Mouse (Mus musculus): ENCODE measurements around the gene Vsir. TPM values are rescaled to one million over a fixed set of nuclear protein-coding genes. Genes with fewer than 3 reads are reported as not detected.

Vsir gene
- 3.5 and 5.5 TPM in 2 replicates for polyA plus RNA-seq (2015; fragmentation: Nextera tagmentation; extraction: Ambion mirVana)

- Histone ChIP-seq H3K4me2 (replicated peaks) (peak within 1 kb of the TSS; percentile 64), H3K4me3 (replicated peaks) (peak within 1 kb of the TSS; percentile 37), H3K36me3 (no peaks in the 10 kb centered on the region), H3K9me3 (replicated peaks) (no peaks in the 10 kb centered on the region), H3K4me1 (peaks cover 39% of the 10 kb centered on the region), H3K9ac (peak within 1 kb of the TSS; percentile 19; the same call in 1 of the 2 replicates), H3K27ac (replicated peaks) (no peak within 1 kb of the TSS), H3K27me3 (peaks cover 4% of the 10 kb centered on the region; the same call in 1 of the 2 replicates)
- WGBS, result 1% methylated on average over 37 of the region's 37 CpGs
- peak; percentile 27; the same call in 1 of the 2 replicates for ATAC-seq (ENCODE audit: insufficient number of reproducible peaks, low FRiP score, low TSS enrichment, low read depth)
These were observed at the start of gene Vsir for GRCm38 (mm10) chr10:60346701-60347405. Gene Vsir (plus strand): TSS chr10:60346851.

DNA sequence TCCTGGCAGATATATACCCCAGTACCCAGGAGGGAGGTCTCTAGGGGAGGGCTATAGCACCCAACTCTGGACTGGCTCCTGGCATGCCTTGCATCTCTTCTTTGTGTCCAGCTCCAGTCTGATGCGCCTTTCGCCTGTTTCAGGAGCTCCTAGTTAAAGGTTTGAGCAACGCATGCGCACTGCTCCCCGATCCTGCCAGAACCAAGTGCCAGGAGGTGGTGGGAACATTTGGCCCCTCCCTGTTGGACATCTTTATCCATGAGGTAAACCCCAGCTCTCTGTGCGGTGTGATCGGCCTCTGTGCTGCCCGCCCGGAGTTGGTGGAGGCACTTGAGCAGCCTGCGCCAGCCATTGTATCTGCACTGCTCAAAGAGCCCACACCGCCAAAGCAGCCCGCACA lies 47.0 kb upstream of the Vsir start:
- Histone ChIP-seq H3K36me3 (peaks cover 69% of the 10 kb centered on the region), H3K9ac (no peak overlapping the region), H3K4me2 (replicated peaks) (no peak overlapping the region), H3K27me3 (no peaks in the 10 kb centered on the region), H3K9me3 (replicated peaks) (no peaks in the 10 kb centered on the region), H3K27ac (replicated peaks) (no peak overlapping the region), H3K4me1 (no peaks in the 10 kb centered on the region; the same call in 1 of the 2 replicates), H3K4me3 (replicated peaks) (no peak overlapping the region)
- no peak for ATAC-seq (ENCODE audit: insufficient number of reproducible peaks, low FRiP score, low TSS enrichment, low read depth)
- WGBS, result 96% methylated on average over 12 of the region's 12 CpGs

DNA sequence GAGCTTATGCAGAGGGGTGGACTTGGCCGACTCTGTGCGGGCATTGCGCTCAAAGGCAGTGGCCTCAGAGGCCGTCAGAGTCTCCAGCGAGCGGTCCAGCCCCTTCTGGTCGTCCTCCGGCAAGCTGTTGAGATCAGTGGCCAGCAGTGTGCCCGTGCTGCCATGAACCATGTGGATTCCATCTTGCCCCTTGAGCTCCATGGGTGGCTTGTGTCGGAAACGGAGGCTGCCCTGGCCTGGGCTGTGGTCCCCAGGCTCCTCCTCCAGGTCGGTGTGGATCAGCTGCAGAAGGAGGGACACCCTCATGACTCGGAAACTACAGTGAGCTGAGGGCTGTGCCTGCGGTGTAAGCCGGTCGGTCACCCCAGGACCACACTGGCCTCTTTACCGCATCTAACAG lies 43.2 kb upstream of the Vsir start:
- no peak for ATAC-seq (ENCODE audit: insufficient number of reproducible peaks, low FRiP score, low TSS enrichment, low read depth)
- H3K27ac ChIP-seq (replicated peaks), result no peak overlapping the region; the same call in 1 of the 2 replicates
- 0 out of 2 replicates have a peak, but pooled peaks cover 4% of the 10 kb centered on the region for H3K4me1 ChIP-seq
- no peaks in the 10 kb centered on the region for H3K27me3 ChIP-seq
- H3K9ac ChIP-seq, result no peak overlapping the region
- 84% methylated on average over 17 of the region's 17 CpGs for WGBS
- H3K36me3 ChIP-seq, result peaks cover 40% of the 10 kb centered on the region
- no peaks in the 10 kb centered on the region for H3K9me3 ChIP-seq (replicated peaks)
- no peak overlapping the region for H3K4me2 ChIP-seq (replicated peaks)
- no peak overlapping the region for H3K4me3 ChIP-seq (replicated peaks)

DNA sequence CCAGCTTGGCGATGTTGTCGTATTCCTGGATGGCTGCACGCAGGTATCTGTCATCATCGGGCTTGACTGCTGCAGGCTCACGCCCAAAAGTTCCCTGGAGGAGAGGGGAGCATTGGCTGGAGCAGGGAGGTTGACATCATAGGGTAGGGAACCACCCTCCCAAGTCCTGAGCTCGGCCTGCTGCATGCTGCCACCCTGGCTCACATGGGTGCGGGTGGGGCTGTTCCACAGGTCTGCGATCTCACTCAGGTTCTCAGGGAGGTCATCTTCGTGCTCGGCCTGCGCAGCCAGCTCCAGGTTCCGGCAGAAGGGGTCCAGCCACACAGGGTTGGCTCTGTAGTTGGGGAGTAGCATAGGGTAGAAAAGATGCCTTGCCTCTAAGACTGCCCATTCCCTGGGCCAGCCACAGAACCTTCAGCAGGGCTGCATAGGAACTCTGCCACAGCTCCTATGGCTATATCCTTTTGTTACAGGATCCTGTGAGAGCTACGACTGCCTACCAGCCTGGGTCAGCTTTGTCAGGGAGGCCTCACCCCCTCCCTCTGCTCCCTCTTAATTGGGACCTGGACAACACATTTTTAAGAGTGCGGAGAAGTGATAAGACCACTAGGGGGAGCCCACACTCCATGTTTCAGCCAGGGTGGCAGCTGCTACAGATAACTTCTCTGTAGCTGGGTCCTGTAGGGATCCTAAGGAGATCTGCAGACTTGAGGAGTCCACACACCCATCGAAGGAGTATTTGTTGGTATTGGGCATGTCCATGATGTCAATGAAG lies 41.6 kb upstream of the Vsir start:
- Histone ChIP-seq H3K4me1 (0 out of 2 replicates have a peak, but pooled peaks cover 4% of the 10 kb centered on the region), H3K4me2 (replicated peaks) (no peak overlapping the region), H3K27me3 (no peaks in the 10 kb centered on the region), H3K9ac (no peak overlapping the region), H3K36me3 (peaks cover 24% of the 10 kb centered on the region), H3K27ac (replicated peaks) (no peak overlapping the region), H3K4me3 (replicated peaks) (no peak overlapping the region), H3K9me3 (replicated peaks) (no peaks in the 10 kb centered on the region)
- peak; percentile 65 for ATAC-seq (ENCODE audit: insufficient number of reproducible peaks, low FRiP score, low TSS enrichment, low read depth)
- WGBS, result 62% methylated on average over 15 of the region's 15 CpGs

DNA sequence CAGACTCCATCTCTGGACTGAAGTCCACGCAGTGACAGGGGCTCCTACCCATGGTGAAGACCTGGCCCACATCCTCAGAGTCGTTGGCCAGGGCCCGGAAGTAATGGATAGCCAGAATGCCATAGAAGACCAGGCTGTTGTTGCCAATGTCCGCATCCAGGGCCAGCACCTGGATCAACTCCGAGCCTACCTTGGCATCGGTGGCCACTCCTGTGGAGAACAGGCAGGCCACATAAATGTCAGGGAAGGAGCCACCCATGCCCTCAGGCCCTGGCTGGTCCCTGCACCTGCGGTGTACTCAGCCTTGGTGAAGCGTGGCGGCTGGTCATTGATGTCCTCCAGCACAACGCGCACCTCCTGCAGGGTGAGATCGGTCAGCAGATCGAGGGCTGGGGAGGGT lies 36.0 kb upstream of the Vsir start:
- H3K36me3 ChIP-seq, result no peaks in the 10 kb centered on the region
- no peak overlapping the region for H3K4me2 ChIP-seq (replicated peaks)
- no peaks in the 10 kb centered on the region for H3K27me3 ChIP-seq
- no peaks in the 10 kb centered on the region for H3K9me3 ChIP-seq (replicated peaks)
- no peak overlapping the region for H3K27ac ChIP-seq (replicated peaks)
- H3K4me3 ChIP-seq (replicated peaks), result no peak overlapping the region
- H3K9ac ChIP-seq, result no peak overlapping the region
- 89% methylated on average over 13 of the region's 13 CpGs for WGBS
- no peak for ATAC-seq (ENCODE audit: insufficient number of reproducible peaks, low FRiP score, low TSS enrichment, low read depth)
- H3K4me1 ChIP-seq, result no peaks in the 10 kb centered on the region

GRCm38 (mm10) chr10:60313606-60314005 lies 33.0 kb upstream of the Vsir start:
- no peaks in the 10 kb centered on the region for H3K36me3 ChIP-seq
- no peak overlapping the region for H3K27ac ChIP-seq (replicated peaks)
- no peak overlapping the region for H3K4me3 ChIP-seq (replicated peaks)
- no peaks in the 10 kb centered on the region for H3K9me3 ChIP-seq (replicated peaks)
- no peaks in the 10 kb centered on the region for H3K4me1 ChIP-seq
- no peaks in the 10 kb centered on the region for H3K27me3 ChIP-seq
- ATAC-seq (ENCODE audit: insufficient number of reproducible peaks, low FRiP score, low TSS enrichment, low read depth), result no peak
- no peak overlapping the region for H3K9ac ChIP-seq
- 88% methylated on average over 5 of the region's 5 CpGs for WGBS
- no peak overlapping the region for H3K4me2 ChIP-seq (replicated peaks)

- no peak overlapping the region for H3K4me3 ChIP-seq (replicated peaks)
- no peak for ATAC-seq (ENCODE audit: insufficient number of reproducible peaks, low FRiP score, low TSS enrichment, low read depth)
These were observed 30.5 kb upstream of the Vsir start for GRCm38 (mm10) chr10:60316166-60316565.

DNA sequence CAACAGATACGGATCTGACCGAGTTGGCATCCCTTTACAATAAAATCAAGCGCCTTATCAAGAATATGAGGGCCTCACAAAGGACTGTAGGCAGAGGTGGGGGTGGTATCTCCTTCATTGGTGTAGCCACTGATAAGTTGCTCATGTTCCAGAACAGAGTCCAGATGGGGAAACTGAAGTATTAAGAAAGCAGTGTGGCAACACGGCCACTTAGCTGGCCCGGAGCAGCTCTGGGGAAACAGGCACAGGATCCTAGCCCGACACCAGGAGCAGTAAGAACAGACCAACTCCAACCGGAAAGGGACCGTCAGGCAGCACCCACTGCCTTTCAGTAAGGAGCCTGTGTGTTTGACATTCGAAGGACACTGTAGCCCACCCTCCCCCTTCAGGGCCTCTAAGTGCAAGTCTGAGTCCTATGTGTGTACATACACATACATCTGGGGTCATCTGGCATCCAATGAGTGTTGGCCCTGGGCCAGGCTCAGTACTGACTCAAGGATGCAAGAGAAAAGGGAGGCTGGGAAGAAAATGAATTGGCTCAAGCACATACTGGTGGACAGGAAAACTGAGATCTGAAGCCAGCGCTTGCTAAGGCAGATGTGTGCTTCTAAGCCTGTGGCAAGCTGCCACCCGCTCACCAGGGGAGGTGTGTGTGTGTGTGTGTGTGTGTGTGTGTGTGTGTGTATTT lies 17.5 kb upstream of the Vsir start:
- Histone ChIP-seq H3K4me1 (no peaks in the 10 kb centered on the region), H3K4me3 (replicated peaks) (no peak overlapping the region), H3K27ac (replicated peaks) (no peak overlapping the region), H3K27me3 (no peaks in the 10 kb centered on the region), H3K4me2 (replicated peaks) (no peak overlapping the region), H3K9ac (no peak overlapping the region), H3K9me3 (replicated peaks) (no peaks in the 10 kb centered on the region), H3K36me3 (no peaks in the 10 kb centered on the region)
- no peak for ATAC-seq (ENCODE audit: insufficient number of reproducible peaks, low FRiP score, low TSS enrichment, low read depth)
- WGBS, result 64% methylated on average over 11 of the region's 11 CpGs

More at GRCm38 (mm10) chr10:60316166-60316565, 30.5 kb upstream of the Vsir start:
- Histone ChIP-seq H3K36me3 (no peaks in the 10 kb centered on the region), H3K9ac (no peak overlapping the region), H3K4me1 (no peaks in the 10 kb centered on the region), H3K4me2 (replicated peaks) (no peak overlapping the region), H3K27me3 (no peaks in the 10 kb centered on the region), H3K9me3 (replicated peaks) (no peaks in the 10 kb centered on the region), H3K27ac (replicated peaks) (no peak overlapping the region)
- 85% methylated on average over 4 of the region's 4 CpGs for WGBS

- Histone ChIP-seq H3K4me2 (replicated peaks) (no peak overlapping the region), H3K9me3 (replicated peaks) (no peaks in the 10 kb centered on the region), H3K27me3 (no peaks in the 10 kb centered on the region), H3K9ac (no peak overlapping the region), H3K4me1 (no peaks in the 10 kb centered on the region), H3K4me3 (replicated peaks) (no peak overlapping the region), H3K36me3 (no peaks in the 10 kb centered on the region), H3K27ac (replicated peaks) (no peak overlapping the region)
- 72% methylated on average over 7 of the region's 7 CpGs for WGBS
- no peak for ATAC-seq (ENCODE audit: insufficient number of reproducible peaks, low FRiP score, low TSS enrichment, low read depth)
These were observed 12.1 kb upstream of the Vsir start for GRCm38 (mm10) chr10:60334583-60334982.

DNA sequence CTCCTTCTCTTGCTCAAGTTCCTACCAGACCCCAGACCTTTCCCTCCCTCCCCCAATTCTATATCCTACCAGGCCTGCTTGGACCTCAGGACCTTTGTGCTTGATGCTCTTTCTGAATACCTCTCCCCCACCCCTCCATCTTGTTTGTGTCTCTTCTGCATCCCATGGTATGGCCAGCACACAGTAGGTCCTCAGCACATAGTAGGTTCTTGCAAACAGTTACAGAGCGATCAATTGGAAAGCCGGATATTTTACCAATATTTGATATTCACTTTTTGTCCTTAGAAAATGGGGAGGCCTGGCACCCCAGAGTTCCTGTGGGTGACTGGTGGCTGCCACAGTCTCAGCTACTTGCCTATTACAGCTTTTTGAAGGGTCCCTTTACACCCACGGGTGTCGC lies 11.6 kb upstream of the Vsir start:
- WGBS, result 95% methylated on average over 4 of the region's 4 CpGs
- Histone ChIP-seq H3K27me3 (no peaks in the 10 kb centered on the region), H3K4me2 (replicated peaks) (no peak overlapping the region), H3K9me3 (replicated peaks) (no peaks in the 10 kb centered on the region), H3K9ac (no peak overlapping the region), H3K4me1 (no peaks in the 10 kb centered on the region), H3K27ac (replicated peaks) (no peak overlapping the region), H3K36me3 (no peaks in the 10 kb centered on the region), H3K4me3 (replicated peaks) (no peak overlapping the region)
- no peak for ATAC-seq (ENCODE audit: insufficient number of reproducible peaks, low FRiP score, low TSS enrichment, low read depth)

- no peak for ATAC-seq (ENCODE audit: insufficient number of reproducible peaks, low FRiP score, low TSS enrichment, low read depth)
- WGBS, result 77% methylated on average over 9 of the region's 9 CpGs
- H3K9me3 ChIP-seq (replicated peaks), result no peaks in the 10 kb centered on the region
- no peak overlapping the region for H3K4me2 ChIP-seq (replicated peaks)
- peaks cover 4% of the 10 kb centered on the region for H3K4me1 ChIP-seq
- H3K36me3 ChIP-seq, result no peaks in the 10 kb centered on the region
- H3K4me3 ChIP-seq (replicated peaks), result no peak overlapping the region
- H3K27ac ChIP-seq (replicated peaks), result no peak overlapping the region
- H3K27me3 ChIP-seq, result peaks cover 4% of the 10 kb centered on the region; the same call in 1 of the 2 replicates
- H3K9ac ChIP-seq, result no peak overlapping the region
These were observed 5.1 kb upstream of the Vsir start for GRCm38 (mm10) chr10:60341528-60341927.

All from embryonic facial prominence, embryonic 15.5 days (tissue).